ENCODE assay signal across 16 mouse cellular contexts in the genomic region with DNA sequence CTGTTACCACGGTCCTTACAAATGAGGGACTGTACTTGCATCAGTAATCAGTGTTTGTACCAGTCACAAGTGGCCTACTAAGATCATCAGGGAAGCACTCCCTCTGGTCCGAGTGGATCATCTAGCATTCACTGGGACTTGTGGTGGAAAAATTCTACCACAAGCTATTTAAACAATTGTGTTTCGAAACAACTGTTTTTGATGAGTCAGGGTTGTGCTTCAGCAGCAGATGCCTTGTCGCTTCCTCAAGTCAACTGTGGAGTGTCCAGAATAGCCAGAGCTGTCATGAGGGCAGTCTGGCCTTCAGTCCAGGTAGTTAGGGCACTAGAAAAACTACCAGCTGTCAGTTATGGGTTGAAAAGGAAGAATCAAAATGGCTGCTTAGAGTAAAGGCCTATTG. TPM values are rescaled to one million over a fixed set of nuclear protein-coding genes. Genes with fewer than 3 reads are reported as not detected.
DNase-seq lines count a peak whose midpoint lies in the region; ATAC-seq and TF ChIP-seq lines count a peak whose summit lies in the region.
"Had no signal": no experiment of that assay in that cellular context is flagged by ENCODE, and none has a peak within 500 bp of the region (broad histone marks: within the 10 kb centered on the region; RNA-seq: fewer than 3 reads in every experiment).

No protein-coding gene starts in this region.

- no peak overlapping the region for H3K4me2 ChIP-seq in lung, embryonic 14.5 days
- H3K4me2 ChIP-seq: liver, embryonic 15.5 days; neural tube, embryonic 15.5 days had no signal

- peaks cover 4% of the 10 kb centered on the region; the same call in 1 of the 2 replicates for H3K27me3 ChIP-seq in lung, embryonic 14.5 days (ENCODE audit: insufficient read depth, low read length)
- no peaks in the 10 kb centered on the region for H3K27me3 ChIP-seq in hindbrain, embryonic 10.5 days (ENCODE audit: insufficient read depth, poor library complexity, severe bottlenecking)
- H3K27me3 ChIP-seq: liver, embryonic 15.5 days; neural tube, embryonic 15.5 days had no signal

- H3K4me3 ChIP-seq in lung, embryonic 14.5 days (ENCODE audit: low read depth, low read length): no peak overlapping the region
- no peak overlapping the region for H3K4me3 ChIP-seq in brown adipose tissue, adult 24 weeks (ENCODE audit: insufficient read depth, low read depth, low read length)
- H3K4me3 ChIP-seq in hindbrain, embryonic 10.5 days: no peak overlapping the region
- H3K4me3 ChIP-seq: erythroblast, embryonic 14.5 days; heart, adult 2 months; liver, embryonic 15.5 days; neural tube, embryonic 15.5 days had no signal

- no peaks in the 10 kb centered on the region for H3K4me1 ChIP-seq in lung, embryonic 14.5 days (ENCODE audit: insufficient read depth)
- H3K4me1 ChIP-seq in brown adipose tissue, adult 24 weeks (ENCODE audit: control insufficient read depth, insufficient read depth, insufficient read length, low read length): no peaks in the 10 kb centered on the region
- peaks cover 19% of the 10 kb centered on the region for H3K4me1 ChIP-seq in hindbrain, embryonic 10.5 days (replicated peaks)

- WGBS in lung, embryonic 14.5 days: 86% methylated on average over 4 of the region's 4 CpGs
- WGBS in hindbrain, embryonic 10.5 days: 92% methylated on average over 4 of the region's 4 CpGs

- no peak for TF ChIP-seq CTCF in lung, embryonic 14.5 days (IDR thresholded peaks at IDR 0.05; ENCODE audit: low read depth)

- peak; percentile 17 for DNase-seq in lung, embryonic 14.5 days
- DNase-seq in lung, postnatal 14 days: no peak
- DNase-seq in Muller cell, postnatal 12 days (ENCODE audit: inconsistent ontology term): peak; percentile 67
- no peak for DNase-seq in left cerebral cortex, adult 9 months (ENCODE audit: low spot score in 2 of 2)
- no peak for DNase-seq in hindbrain, embryonic 10.5 days (ENCODE audit: low spot score)
- DNase-seq: heart, adult 2 months; heart, postnatal 14 days had no signal

- no peak overlapping the region for H3K9ac ChIP-seq in lung, embryonic 14.5 days
- H3K9ac ChIP-seq: liver, embryonic 15.5 days; neural tube, embryonic 15.5 days had no signal

- H3K36me3 ChIP-seq in lung, embryonic 14.5 days (ENCODE audit: insufficient read depth): no peaks in the 10 kb centered on the region
- H3K36me3 ChIP-seq in hindbrain, embryonic 10.5 days: peaks cover 23% of the 10 kb centered on the region; the same call in 1 of the 2 replicates
- H3K36me3 ChIP-seq: neural tube, embryonic 15.5 days had no signal

- H3K9me3 ChIP-seq in lung, embryonic 14.5 days (ENCODE audit: low read depth, low read length): no peaks in the 10 kb centered on the region; the same call in 1 of the 2 replicates
- peaks cover 7% of the 10 kb centered on the region; the same call in 1 of the 2 replicates for H3K9me3 ChIP-seq in hindbrain, embryonic 10.5 days
- H3K9me3 ChIP-seq: liver, embryonic 15.5 days; neural tube, embryonic 15.5 days had no signal

- H3K27ac ChIP-seq in lung, embryonic 14.5 days (ENCODE audit: low read depth): no peak overlapping the region
- peak overlapping the region; percentile 29; the same call in 1 of the 2 replicates for H3K27ac ChIP-seq in brown adipose tissue, adult 24 weeks (replicated peaks; ENCODE audit: low read depth, low read length)
- H3K27ac ChIP-seq in hindbrain, embryonic 10.5 days: no peak overlapping the region
- H3K27ac ChIP-seq: heart, adult 2 months; liver, embryonic 15.5 days; neural tube, embryonic 15.5 days had no signal

- ATAC-seq in lung, embryonic 14.5 days (ENCODE audit: insufficient read depth): no peak
- peak; percentile 55; the same call in 1 of the 2 replicates for ATAC-seq in monocyte, adult 5-6 weeks (replicated peaks; ENCODE audit: insufficient number of reproducible peaks, low FRiP score, low TSS enrichment, poor library complexity, severe bottlenecking)
- ATAC-seq in frontal cortex, adult (ENCODE audit: low TSS enrichment): no peak
- ATAC-seq: activated CD4-positive, CD25-positive, alpha-beta regulatory T cell, adult 4 months; intestine, postnatal 0 days; midbrain, embryonic 16.5 days had no signal

RNA-seq across cellular contexts. Expression of a gene that starts 38.5 kb away (rescaled TPM):
- 91.5 and 99.3 TPM in 2 replicates for polyA plus RNA-seq in lung, embryonic 14.5 days (2014; fragmentation: Nextera tagmentation; extraction: Ambion mirVana)
- polyA plus RNA-seq in brown adipose tissue, adult 24 weeks (2012; ENCODE audit: insufficient read depth, insufficient read length, missing spikeins): 38.6 and 52.5 TPM in 2 replicates
- 103 to 177 TPM (median 151 TPM) in 3 replicates for total RNA-seq in monocyte, adult 5-6 weeks (2017)
- 86.7 TPM in 2 replicates for polyA plus RNA-seq in hindbrain, embryonic 10.5 days (2016; fragmentation: Nextera tagmentation; extraction: Ambion mirVana)

Comparison
In these comparisons a context has a peak if more than half of its experiments do, and no peak if none do; other contexts are left out.
1. DNase-seq: peak in lung, embryonic 14.5 days (single experiment) and Muller cell, postnatal 12 days (single experiment); none in lung, postnatal 14 days (single experiment), left cerebral cortex, adult 9 months (0 of 2) and hindbrain, embryonic 10.5 days (single experiment).